Mouse (Mus musculus): Measurements from ENCODE around the gene Nav2.

GRCm38 (mm10) chr7:49183696-49184095, 275.2 kb downstream of the Nav2 start:
- TF ChIP-seq CTCF (IDR thresholded peaks at IDR 0.05; ENCODE audit: low read depth, low read length): no peak
- no peak for TF ChIP-seq POLR2A (IDR thresholded peaks at IDR 0.05; ENCODE audit: insufficient read depth, low read length)

Data from ES-Bruce4 (cell line).